Mouse (Mus musculus) lung, adult 18-20 months (tissue): ENCODE measurements around the gene B230217C12Rik.

ENCODE experiments used
- DNase-seq, 2 experiments: peaks; one replicate each; pipeline ENCODE4 v3.0.0; 2022; ENCODE audit warnings: mixed read lengths in 2 of 2

Gene B230217C12Rik

DNA sequence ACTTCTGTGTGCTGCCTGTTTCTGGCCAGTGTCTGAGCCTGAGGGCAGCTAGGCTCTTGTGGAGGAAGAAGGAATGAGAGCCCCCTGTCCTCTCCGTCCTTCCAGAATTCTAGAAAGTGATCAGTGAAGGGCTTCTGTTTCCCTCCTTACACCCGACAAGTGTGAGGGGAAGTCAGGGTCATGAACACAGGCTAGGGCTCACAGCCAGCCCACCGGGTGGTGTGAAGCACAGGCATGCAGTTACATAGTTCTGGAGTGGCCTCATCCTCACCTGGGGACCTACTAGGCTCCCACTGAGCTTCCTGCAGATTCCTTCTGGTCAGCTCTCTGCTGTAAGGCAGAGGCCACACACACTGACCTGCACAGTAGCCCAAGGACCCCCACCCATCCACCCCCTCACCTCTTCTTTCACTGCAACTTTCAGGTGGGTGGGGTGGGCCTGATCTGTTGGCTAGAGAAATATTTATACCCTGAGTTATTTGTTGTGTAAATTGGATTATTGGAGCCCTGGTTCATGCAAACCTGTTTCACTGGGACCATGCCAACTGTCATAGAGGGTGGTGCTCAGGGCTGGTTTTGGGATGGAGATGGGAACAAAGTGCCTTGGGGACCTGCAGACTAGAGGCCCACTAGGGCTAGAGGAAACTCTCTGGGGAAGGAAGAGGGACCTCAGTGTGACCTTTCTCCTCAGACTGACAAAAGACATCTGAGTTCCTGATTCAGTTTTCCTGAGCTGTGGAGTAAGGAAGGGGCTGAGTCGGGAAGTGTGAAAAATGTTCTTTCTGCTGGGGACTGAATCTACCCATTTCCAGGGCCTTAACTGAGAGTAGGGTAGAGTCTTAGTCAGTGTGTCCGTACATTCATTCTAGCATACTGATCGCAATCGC lies 31.1 kb upstream of the B230217C12Rik start:
- no peak for DNase-seq

- DNase-seq: peak; percentile 78 to 86
These were observed 30.2 kb upstream of the B230217C12Rik start for GRCm38 (mm10) chr11:97810356-97810755.

DNA sequence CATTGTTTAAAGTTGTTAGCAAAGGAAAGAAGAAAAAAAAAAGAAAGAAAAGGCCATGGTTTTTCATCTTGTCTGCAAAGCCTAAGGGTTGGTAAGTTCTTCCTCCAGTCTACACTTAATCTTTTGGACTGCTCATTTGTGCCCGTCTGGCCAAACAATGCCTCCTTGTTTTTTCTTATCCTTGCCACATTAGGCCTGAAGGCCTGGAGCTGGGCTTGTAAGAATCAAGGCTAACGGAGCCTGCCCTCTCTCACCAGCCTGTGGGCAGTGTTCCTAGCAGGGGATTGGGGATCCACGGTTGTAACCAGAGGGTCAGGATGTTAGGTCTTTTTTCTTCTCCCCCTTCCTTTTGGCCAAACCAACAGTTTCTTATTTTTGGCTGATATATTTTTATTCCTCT lies 29.6 kb upstream of the B230217C12Rik start:
- DNase-seq: no peak

DNA sequence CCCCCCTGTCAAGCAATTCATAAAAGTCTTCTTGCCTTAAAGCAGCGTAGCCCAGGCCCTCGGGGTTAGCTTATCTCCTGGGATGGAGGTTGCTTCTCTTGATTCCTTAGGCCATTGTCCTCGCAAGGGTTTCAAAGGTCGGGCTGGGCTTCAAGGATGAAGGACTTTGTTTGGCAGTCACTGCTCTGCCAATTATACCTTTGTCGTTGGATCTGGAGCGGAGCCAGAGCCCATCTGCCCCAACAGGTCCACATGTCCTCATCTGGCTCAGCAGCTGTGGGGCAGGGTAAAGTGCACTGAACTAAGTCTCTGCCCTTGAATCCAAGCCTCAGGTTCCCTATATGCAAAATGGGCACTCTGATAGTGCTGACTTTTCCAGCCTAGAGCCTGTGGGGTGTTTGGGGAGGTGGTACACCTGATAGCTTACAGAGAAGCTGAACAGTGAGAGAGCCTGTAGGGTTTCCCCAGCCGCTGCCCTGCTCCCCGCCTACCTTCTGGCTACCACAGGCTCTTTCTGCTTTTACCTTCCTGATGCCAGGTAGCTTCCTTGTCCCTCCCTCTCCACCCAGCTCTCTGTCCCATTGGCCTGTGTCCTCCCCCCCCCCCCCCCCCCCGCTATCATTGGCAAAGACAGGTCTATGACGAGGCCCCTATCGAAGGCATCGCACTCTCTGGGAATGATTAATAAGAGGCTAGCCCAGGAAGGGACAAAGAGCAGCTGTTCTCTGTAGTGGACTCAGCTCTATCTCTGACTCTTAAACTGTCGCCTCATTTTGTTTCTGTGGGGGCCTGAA lies 28.8 kb upstream of the B230217C12Rik start:
- DNase-seq: no peak

DNA sequence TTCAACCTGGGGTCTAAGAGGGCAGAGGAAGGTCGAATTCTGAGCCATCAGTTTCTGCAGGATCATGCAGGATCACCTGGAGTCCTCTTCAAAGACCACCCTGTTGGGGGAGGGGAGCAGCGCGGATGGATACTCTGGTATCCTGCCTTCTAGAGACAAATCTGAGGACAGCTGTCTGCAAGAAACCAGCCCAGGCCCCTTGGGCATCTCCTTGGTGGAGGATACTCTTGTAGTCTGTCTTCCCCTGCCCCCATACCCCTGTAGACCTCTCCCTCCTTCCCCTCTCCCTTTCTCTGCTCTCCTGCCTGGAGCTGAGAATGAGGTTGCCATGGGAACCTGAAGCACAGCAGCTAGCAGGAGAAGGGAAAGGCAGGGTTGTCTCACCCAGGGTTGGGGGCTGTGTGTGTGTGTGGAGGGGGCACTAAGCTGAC lies 28.1 kb upstream of the B230217C12Rik start:
- no peak for DNase-seq

GRCm38 (mm10) chr11:97813085-97813484 lies 27.5 kb upstream of the B230217C12Rik start:
- DNase-seq: peak in 1 of 2 experiments; percentile 64

DNA sequence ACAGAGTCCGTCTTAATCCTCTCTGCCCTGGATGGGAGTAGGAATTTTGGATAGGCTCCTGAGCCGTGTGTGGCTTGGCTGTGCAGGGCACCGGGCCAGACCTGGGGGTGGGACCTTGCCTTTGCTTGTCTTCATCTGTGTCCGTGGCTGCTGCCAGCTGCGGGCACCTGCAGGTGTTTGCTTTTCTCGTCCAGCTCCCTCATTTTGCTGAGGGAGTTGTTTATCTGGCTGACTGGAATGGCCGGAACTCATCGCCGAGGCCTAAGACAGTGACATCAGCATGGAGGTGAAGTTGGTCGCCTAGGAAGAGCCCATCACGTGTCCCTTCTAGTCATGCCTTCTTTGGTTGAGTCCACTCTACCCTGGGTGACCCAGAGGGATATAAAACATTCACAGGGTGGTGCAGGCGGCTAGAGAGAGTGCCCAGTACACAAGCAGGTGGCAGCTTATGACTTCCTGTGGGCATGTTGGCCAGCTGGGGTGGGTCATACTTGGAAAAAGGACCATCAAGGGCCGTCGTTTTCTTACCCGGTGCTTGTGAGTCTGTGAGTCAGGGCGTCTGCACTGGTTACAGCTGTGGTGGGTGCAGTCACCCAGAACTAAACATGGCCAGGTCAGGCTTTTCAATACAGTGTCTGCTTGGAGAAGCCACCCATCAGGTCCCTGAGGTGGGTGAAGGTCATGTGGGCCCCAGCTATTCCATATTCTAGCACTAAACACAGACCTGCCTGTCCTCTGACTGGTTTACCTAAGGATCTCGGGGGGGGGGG lies 26.6 kb upstream of the B230217C12Rik start:
- DNase-seq: peak; percentile 40 to 52

DNA sequence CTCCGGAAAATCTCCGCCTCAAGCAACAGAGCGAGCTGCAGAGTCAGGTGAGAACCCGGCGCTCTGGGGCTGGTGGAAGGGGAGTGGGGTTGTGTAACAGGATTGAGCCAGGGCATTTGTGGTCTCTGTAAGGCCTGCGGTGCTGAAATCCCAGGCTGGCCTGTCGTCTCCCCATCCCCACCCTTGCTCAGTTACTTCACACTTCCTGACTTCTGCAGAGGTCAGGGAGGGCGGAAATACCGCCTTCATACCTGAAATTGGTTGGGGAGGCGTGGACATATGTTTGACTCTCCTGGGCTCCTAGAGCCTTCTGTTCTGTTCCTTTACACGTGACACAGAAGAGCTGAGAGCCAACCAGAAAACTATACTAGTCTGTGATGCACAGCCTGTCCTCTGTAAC lies 24.8 kb upstream of the B230217C12Rik start:
- DNase-seq: peak in 1 of 2 experiments; percentile 38

DNA sequence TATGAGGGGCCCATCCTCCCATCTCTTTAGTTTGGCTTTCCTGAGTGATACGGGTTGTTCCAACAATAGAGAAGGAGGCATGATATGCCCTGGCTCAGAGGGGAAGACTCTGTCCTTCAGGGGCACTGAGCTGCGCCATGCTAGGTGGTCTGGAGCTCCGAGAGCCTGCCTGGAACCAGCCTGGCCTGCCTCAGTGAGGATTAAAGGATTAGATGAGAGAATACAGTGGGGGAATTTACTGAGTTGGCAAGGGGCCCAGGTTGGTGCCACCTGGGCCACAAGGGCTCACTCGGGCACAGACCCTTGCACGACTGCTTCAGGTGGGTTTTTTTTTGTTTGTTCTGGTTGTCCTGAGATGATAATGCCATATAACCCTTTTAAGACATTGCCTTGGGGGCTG lies 24.4 kb upstream of the B230217C12Rik start:
- DNase-seq: no peak

DNA sequence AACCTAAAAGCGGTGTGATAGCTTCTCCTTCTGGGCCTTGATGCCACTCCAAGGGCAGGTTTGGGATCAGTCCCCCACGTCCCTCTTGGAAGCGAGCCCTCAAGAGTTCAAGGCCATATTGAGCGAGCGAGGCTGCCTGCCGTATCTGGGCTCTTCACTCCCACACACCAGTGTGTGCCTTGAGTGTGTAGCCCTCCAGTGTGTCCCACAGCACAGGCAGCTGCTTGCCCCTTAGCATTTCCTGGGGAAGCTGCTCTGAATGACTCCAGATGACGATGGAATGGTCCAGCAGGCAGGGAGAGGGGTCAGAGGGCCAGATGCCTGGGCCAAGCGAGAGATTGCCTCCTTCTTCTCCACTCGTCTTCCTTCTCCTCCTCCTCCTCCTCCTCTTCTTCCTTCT lies 23.7 kb upstream of the B230217C12Rik start:
- DNase-seq: no peak

GRCm38 (mm10) chr11:97817379-97817778 lies 23.2 kb upstream of the B230217C12Rik start:
- DNase-seq: peak; percentile 61 to 80

DNA sequence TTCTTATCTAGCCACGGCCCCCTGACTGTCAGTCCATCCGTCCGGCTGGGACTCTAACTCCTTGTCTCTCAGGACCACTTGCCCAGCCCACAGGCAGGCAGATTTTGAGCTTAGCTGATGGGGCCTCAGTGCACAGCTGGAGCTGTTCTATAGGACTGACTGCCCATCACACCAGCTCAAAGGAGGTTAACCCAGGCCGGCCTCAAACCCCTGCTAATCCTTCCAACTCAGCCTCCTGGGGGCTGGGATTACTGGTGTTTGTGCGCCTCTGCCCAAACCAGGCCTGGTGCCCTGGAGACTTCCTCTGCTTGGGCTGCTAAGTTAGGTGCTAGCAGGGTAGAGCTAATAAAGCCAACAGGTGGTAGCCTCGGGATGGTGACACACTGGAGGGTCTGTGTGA lies 22.6 kb upstream of the B230217C12Rik start:
- DNase-seq: no peak

DNA sequence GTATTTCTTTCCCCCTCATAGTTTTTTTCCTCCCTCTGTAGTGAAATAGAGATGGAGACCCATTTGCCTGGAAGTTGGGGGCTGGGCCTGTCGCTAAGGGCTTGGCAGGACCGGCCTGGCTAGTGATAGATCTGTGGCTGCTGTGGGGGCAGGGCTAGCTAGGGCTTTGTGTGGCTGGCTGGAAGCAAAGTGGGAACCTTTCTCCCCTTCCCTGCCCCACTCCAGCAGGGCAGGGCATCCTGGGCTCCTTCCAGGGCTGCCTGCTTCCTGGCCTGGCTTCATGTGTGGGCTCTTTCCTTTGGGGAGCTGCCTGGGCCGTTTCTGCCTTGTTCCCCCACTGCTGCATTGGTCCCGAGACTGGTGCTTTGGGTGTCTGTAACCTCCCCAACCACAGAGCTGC lies 22.0 kb upstream of the B230217C12Rik start:
- DNase-seq: peak; percentile 79 to 82

- peak in 1 of 2 experiments; percentile 43 for DNase-seq
These were observed 21.5 kb upstream of the B230217C12Rik start for GRCm38 (mm10) chr11:97819102-97819501.

DNA sequence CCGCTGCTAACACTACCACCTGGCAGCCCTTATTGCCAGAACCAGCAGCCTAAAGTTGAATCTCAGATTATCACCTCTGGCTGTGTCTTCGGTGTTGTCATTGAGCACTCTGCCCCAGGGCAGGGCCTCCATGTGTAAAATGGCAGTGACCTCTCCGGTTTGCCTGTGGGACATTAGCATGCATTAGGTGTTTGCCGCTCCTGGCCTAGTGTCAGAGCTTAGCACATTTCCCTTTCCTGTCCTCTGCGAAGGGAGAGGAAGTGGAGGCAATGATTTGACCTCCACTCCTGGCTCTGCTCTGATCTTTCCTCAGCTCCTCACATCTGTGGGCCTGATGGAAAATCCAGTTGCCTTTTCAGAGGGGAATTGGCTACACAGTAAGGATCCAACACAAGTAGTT lies 20.7 kb upstream of the B230217C12Rik start:
- DNase-seq: no peak

- DNase-seq: peak; percentile 78 to 83
These were observed 19.7 kb upstream of the B230217C12Rik start for GRCm38 (mm10) chr11:97820840-97821239.

- DNase-seq: no peak
These were observed 19.0 kb upstream of the B230217C12Rik start for GRCm38 (mm10) chr11:97821401-97822064.

DNA sequence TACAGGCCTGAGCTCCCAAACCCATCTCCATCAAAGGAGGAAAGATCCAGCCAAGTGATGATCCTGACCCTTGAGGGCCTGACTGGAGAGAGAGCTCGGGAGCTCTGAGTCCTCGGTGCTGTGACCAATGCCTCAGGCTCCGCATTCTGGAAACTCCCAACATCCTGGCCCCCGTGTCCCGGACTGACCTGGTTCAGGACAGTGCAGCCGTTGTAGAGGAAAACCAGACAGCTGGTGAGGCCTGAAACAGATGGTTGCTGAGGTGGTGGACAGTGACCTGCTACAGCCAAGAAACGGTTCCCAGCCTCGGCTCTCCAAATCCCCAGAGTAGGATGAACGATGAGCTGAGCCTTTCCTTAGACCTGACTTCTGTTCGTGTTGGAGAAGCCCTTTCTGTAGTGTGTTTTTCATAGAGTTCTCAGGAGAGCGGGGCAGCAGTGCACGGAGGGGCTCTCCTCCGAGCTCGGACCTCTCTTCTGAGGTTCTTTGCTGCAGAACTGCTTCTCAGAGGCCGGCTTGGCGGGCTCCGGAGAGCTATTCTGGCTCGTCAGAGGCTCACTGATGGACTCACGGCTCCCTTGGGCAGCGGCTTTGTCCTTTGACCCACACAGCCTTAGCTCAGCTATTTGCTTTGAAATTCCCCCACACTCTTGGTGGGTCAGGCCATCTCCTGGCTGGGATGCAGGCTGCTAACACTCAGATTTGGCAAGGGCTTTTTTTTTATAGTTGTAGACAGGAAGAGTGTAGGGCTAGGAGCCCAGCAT lies 17.6 kb upstream of the B230217C12Rik start:
- DNase-seq: no peak

- no peak for DNase-seq
These were observed 16.4 kb upstream of the B230217C12Rik start for GRCm38 (mm10) chr11:97824168-97824567.

- DNase-seq: no peak
These were observed 15.7 kb upstream of the B230217C12Rik start for GRCm38 (mm10) chr11:97824895-97825294.

- no peak for DNase-seq
These were observed 15.3 kb upstream of the B230217C12Rik start for GRCm38 (mm10) chr11:97825295-97825694.

DNA sequence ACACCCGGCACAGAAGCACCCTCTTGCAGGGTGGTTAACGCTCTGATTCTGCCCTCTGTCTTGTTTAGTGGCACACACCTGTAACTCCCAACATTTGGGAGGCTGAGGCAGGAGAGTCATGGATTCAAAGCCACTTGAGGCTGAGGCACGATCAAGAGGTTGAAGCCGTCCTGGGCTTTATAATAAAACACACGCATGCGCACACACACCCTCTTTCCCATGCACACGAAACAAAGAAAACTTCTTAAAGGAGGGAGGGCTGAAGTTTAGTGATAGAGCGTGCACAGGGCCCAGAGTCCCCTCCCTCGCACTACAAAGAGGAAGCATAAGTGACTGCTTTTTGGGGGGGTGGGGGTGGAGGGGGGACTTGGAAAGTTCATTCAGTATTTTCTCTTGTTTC lies 14.6 kb upstream of the B230217C12Rik start:
- DNase-seq: no peak
